Mouse (Mus musculus) ES-E14 (cell line): ENCODE measurements around the gene 4930470P17Rik.

Source experiments
- CHD2 ChIP-seq: IDR thresholded peaks from 2 replicates; pipeline ENCODE4 v1.6.1; 2014; ENCODE audit warnings: mild to moderate bottlenecking, low read depth, low read length, inconsistent platforms
- ZC3H11A ChIP-seq: IDR thresholded peaks from 2 replicates; pipeline ENCODE4 v1.6.1; 2012; ENCODE audit warnings: low read depth, mild to moderate bottlenecking, inconsistent platforms, low read length, borderline replicate concordance
- ZNF384 ChIP-seq: IDR thresholded peaks from 2 replicates; pipeline ENCODE4 v1.6.1; 2012; ENCODE audit warnings: low read depth, low read length, inconsistent platforms

- no peak for TF ChIP-seq ZNF384
- TF ChIP-seq CHD2: peak; percentile 89
- no peak for TF ChIP-seq ZC3H11A
Measured at GRCm38 (mm10) chr2:170529766-170530165, 72.1 kb downstream of the 4930470P17Rik start.
